Mouse (Mus musculus) embryonic stem cell, embryonic (primary cell): ENCODE data around the gene Klc3.

ENCODE experiments used
- CTCF ChIA-PET, 4 experiments: fragments of 300-600 bp in 2 of 4; fragments of 350-600 bp in 2 of 4; sonication (Branson Sonifier 250); formaldehyde crosslinking; loops; one replicate each; lab custom pipeline; 2022; ENCODE audit warnings: inconsistent platforms in 2 of 4; lab: Charles Lee
- POLR2A ChIA-PET, 4 experiments: fragments of 300-600 bp in 2 of 4; fragments of 350-600 bp in 2 of 4; sonication (Branson Sonifier 250); formaldehyde crosslinking; loops; one replicate each; lab custom pipeline; 2022; ENCODE audit warnings: antibody characterized with exemption in 4 of 4, inconsistent platforms in 1 of 4; lab: Charles Lee

Klc3 gene

DNA sequence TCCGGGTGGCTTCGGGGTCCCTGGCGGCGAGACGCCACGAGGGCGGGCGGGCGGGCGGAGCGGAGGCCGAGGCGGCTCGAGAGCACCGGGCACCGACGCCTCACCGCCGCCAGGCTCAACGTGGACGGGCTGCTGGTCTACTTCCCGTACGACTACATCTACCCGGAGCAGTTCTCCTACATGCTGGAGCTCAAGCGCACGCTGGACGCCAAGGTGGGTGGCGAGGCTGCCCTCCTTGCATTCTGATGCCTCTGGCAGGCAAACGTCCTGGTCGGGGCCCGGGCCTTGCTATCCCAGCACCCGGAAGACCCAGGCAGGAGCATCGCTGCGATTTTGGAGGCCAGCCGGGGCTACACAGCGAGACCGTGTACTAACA is 21.8 kb downstream of the Klc3 start:
- POLR2A ChIA-PET = interaction anchor here in 1 of 4 experiments (1.2 to 1.4 kb wide), 2 partner anchors 11 to 17 kb away, joined by 3 read pairs; no protein-coding TSS in a partner anchor
- CTCF ChIA-PET = no interaction called here

DNA sequence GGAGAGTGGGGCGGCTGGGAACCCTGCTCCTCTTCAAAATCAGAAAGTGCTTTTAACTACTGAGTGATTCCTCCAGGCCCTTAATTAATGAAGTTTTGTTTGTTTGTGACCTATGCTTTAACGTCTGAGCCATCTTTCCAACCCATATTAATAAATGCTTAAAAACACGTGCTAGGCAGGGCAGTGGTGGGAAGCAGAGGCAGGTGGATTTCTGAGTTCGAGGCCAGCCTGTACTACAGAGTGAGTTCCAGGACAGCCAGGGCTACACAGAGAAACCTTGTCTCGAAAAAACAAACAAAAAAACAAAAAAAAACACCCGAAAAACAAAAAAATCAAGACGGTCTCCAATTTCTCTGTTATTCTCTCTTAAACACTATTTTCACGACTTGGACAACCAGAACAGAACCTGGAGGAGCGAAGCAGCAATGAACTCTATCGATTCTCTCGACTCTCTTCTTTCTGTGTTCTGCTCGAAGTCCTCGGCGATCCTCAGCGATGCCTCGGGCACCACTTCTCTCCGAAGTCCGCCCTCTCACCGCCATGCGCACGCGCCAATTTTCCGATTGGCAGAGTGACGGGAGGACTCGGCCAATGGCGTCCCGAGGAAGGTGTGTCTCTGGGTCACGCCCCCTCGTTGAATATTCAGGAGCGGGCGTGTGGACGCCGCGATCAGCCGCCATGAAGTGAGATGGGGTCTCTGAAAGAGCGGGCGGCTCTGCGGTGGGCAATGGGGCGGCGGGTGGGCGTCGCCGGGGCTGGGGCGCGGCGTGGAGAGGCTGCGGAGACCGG is 22.3 kb downstream of the Klc3 start, which contains the start of gene Ercc2:
TSS of gene Ercc2 (plus strand) at position 634 of the 789 bp plus-strand sequence.
- ChIA-PET CTCF (interaction anchor here in 2 of 4 experiments (0.6 to 1.1 kb wide), 2 partner anchors 18 kb away, joined by 3 to 10 read pairs; no protein-coding TSS in a partner anchor), POLR2A (interaction anchor here in 3 of 4 experiments (0.6 to 2.9 kb wide), 5 partner anchors 9 to 122 kb away, joined by 3 to 8 read pairs (median 4); no protein-coding TSS in a partner anchor)

- POLR2A ChIA-PET = interaction anchor here in 3 of 4 experiments (0.8 to 2.6 kb wide), 14 partner anchors 10 to 321 kb away, joined by 3 to 9 read pairs (median 3); partner anchors contain the start of genes Cd3eap (in 2 of the 3), Ppp1r13l (in 2 of the 3) and Apoe (in 1 of the 3)
- CTCF ChIA-PET = interaction anchor here in 3 of 4 experiments (0.6 to 1.5 kb wide), 5 partner anchors 10 to 214 kb away, joined by 3 to 4 read pairs (median 3); no protein-coding TSS in a partner anchor
Observed at GRCm38 (mm10) chr7:19378049-19378448, 25.9 kb downstream of the Klc3 start.

- POLR2A ChIA-PET = interaction anchor here in 1 of 4 experiments (0.9 kb wide), 1 partner anchor 51 kb away, joined by 3 read pairs; no protein-coding TSS in a partner anchor
- CTCF ChIA-PET = interaction anchor here in 1 of 4 experiments (1.5 to 3.1 kb wide), 2 partner anchors 12 to 66 kb away, joined by 4 to 9 read pairs; partner anchors contain the start of gene Fosb
Observed at GRCm38 (mm10) chr7:19376019-19376418, 27.9 kb downstream of the Klc3 start.

DNA sequence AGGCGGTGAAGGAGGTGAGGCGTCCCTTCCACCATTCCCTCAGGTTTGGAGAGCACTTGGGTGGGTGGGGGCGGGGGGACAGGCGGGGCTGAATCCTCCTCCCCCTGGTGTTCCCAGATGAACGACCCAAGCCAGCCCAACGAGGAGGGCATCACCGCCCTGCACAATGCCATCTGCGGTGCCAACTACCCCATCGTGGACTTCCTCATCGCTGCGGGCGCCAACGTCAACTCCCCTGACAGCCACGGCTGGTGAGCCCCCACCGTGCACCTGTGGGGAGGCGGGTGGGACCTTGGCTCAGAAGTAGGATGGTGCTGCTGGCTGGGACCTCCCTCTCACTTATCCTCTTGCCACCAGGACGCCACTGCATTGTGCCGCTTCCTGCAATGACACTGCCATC is 28.5 kb downstream of the Klc3 start:
- CTCF ChIA-PET = interaction anchor here in 1 of 4 experiments (1.5 to 3.1 kb wide), 2 partner anchors 12 to 66 kb away, joined by 4 to 9 read pairs; partner anchors contain the start of gene Fosb
- POLR2A ChIA-PET = interaction anchor here in 2 of 4 experiments (0.7 to 1.1 kb wide), 2 partner anchors 12 to 138 kb away, joined by 4 read pairs; no protein-coding TSS in a partner anchor

- POLR2A ChIA-PET = interaction anchor here in 3 of 4 experiments (1.2 to 1.7 kb wide), 6 partner anchors 9 to 144 kb away, joined by 3 to 9 read pairs (median 4); partner anchors contain the start of genes Bloc1s3 (in 1 of the 3), Ercc1 (in 1 of the 3), Nkpd1 (in 1 of the 3) and Trappc6a (in 1 of the 3)
- CTCF ChIA-PET = interaction anchor here in 3 of 4 experiments (0.5 to 3.1 kb wide), 11 partner anchors 10 to 216 kb away, joined by 3 to 9 read pairs (median 3); partner anchors contain the start of genes Cd3eap (in 1 of the 3) and Ppp1r13l (in 1 of the 3)
Observed at GRCm38 (mm10) chr7:19373367-19373766, 30.5 kb downstream of the Klc3 start.

GRCm38 (mm10) chr7:19369823-19370425 is 34.0 kb downstream of the Klc3 start:
- ChIA-PET POLR2A (interaction anchor here in 2 of 4 experiments (0.6 to 1.4 kb wide), 4 partner anchors 11 to 329 kb away, joined by 3 read pairs; partner anchors contain the start of gene Apoe (in 1 of the 2)), CTCF (interaction anchor here in 1 of 4 experiments (0.8 to 3.0 kb wide), 5 partner anchors 8 to 420 kb away, joined by 3 to 15 read pairs (median 4); partner anchors contain the start of genes Cd3eap and Ppp1r13l)

DNA sequence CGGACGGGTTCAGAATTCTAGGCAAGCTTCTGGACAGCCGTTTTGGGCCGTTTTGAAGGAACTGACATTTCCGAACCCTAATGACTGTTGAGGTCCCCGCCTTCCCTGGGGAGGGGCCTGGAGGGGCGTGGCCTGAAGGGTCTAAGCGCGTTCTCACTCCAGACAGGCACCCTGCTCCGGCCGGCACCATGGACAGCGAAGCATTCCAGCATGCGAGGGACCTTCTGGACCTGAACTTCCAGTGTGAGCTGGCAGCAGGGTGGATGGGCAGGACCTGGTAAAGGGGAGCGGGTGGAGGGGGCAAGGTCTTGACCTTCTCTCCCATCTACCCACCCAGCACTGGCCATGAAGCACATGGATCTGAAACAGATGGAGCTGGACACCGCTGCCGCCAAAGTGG is 35.5 kb downstream of the Klc3 start:
- POLR2A ChIA-PET = interaction anchor here in 2 of 4 experiments (0.7 to 1.7 kb wide), 11 partner anchors 9 to 347 kb away, joined by 3 to 6 read pairs (median 3); partner anchors contain the start of genes Cd3eap (in 2 of the 2), Ppp1r13l (in 2 of the 2) and Tomm40 (in 1 of the 2)
- CTCF ChIA-PET = interaction anchor here (0.6 to 1.3 kb wide), 6 partner anchors 9 to 213 kb away, joined by 3 to 5 read pairs (median 3); partner anchors contain the start of gene Nkpd1 (in 1 of the 4)

DNA sequence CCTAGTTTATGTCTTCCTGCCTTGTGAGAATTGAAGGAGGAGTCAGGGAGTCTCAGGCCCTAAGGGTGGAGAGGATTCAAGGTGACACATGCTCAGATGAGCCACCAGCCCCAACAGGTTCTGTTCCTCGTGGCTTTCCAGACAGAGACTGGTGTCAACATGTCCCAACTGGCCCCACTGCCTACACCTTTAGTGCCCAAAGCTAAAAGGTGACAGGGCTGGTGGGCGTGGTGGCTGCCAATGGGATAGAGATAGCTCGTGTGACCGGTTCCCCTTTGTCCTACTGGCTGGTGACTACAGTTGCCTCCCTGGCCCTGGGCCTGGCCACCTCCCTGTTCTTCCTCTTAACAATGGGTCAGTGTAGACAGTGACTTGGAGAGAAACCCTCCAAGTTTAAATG is 38.5 kb downstream of the Klc3 start:
- ChIA-PET CTCF (interaction anchor here in 2 of 4 experiments (0.6 to 1.5 kb wide), 5 partner anchors 34 to 487 kb away, joined by 3 to 10 read pairs (median 3); partner anchors contain the start of gene Gm19345 (in 1 of the 2)), POLR2A (interaction anchor here in 2 of 4 experiments (0.6 to 2.1 kb wide), 5 partner anchors 12 to 329 kb away, joined by 3 to 6 read pairs (median 4); partner anchors contain the start of genes Ckm (in 1 of the 2) and Klc3 (in 1 of the 2))

- POLR2A ChIA-PET = interaction anchor here in 3 of 4 experiments (0.5 to 5.8 kb wide), 25 partner anchors 9 to 378 kb away, joined by 3 to 43 read pairs (median 5); partner anchors contain the start of genes Ckm (in 1 of the 3), Ercc1 (in 1 of the 3), Fosb (in 1 of the 3) and Gemin7 (in 1 of the 3)
- CTCF ChIA-PET = interaction anchor here (0.5 to 2.4 kb wide), 67 partner anchors 8 to 437 kb away, joined by 3 to 15 read pairs (median 4); partner anchors contain the start of genes Bloc1s3 (in 1 of the 4), Ckm (in 1 of the 4), Clasrp (in 1 of the 4) and Dmwd (in 1 of the 4)
Observed at GRCm38 (mm10) chr7:19363881-19364280, 40.0 kb downstream of the Klc3 start.

GRCm38 (mm10) chr7:19362276-19362675 is 41.6 kb downstream of the Klc3 start:
- CTCF ChIA-PET = interaction anchor here (0.5 to 4.6 kb wide), 24 partner anchors 8 to 378 kb away, joined by 3 to 36 read pairs (median 3); partner anchors contain the start of gene Ercc1 (in 2 of the 4)
- POLR2A ChIA-PET = interaction anchor here in 2 of 4 experiments (0.9 to 5.8 kb wide), 8 partner anchors 15 to 337 kb away, joined by 3 to 43 read pairs (median 4); partner anchors contain the start of genes Fosb (in 2 of the 2) and Apoe (in 1 of the 2)

DNA sequence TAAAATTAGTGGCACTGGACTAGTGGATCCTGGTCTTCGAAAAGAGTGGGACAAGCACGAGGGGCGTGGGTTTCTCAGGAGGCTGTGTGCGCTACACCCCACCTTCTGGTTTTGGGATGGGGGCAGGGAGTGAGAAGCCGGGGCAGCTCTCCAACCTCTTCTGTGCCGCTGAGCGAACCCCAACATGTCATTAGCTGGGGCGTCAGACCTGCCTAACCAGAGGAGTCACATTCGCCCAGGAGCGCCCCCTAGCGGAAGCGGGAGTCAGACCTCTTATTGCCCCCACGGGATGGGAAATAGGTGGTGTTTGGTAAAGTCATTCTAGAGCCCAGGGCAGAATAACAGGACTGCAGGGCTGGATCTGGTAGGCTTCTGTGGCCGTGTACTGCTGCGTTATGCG is 42.2 kb downstream of the Klc3 start:
- POLR2A ChIA-PET = interaction anchor here in 2 of 4 experiments (0.9 to 5.8 kb wide), 18 partner anchors 10 to 354 kb away, joined by 3 to 43 read pairs (median 4); partner anchors contain the start of genes Fosb (in 2 of the 2), Apoe (in 1 of the 2) and Ercc1 (in 1 of the 2)

DNA sequence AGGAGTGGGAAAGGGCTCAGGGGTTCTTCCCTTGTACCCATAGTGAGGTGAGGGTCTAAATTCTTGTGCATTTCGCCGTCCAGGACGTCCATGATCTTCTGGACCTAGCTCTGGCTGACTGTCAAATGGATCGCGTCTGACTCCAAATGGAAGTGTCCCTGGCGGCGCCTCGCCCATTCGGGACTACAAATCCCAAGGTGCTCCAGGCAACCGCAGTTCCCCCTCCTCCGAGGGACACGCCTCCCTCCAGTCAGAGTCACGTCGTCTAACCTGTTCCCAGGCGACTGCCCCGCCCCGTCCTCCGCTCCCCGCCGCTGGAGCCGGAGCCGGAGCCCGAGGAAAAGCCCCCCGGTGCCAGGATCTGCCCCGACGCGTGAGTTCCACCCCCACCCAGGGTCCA is 43.0 kb downstream of the Klc3 start:
- ChIA-PET POLR2A (interaction anchor here in 3 of 4 experiments (0.5 to 5.8 kb wide), 24 partner anchors 9 to 355 kb away, joined by 3 to 43 read pairs (median 3); partner anchors contain the start of genes Fosb (in 2 of the 3) and Ercc1 (in 1 of the 3)), CTCF (interaction anchor here (0.6 to 4.6 kb wide), 26 partner anchors 17 to 429 kb away, joined by 3 to 36 read pairs (median 4); partner anchors contain the start of genes Eml2 (in 1 of the 4), Ercc1 (in 1 of the 4) and Fosb (in 1 of the 4))

More for the DNA sequence above, 42.2 kb downstream of the Klc3 start:
- CTCF ChIA-PET = interaction anchor here (0.6 to 4.6 kb wide), 25 partner anchors 8 to 379 kb away, joined by 3 to 36 read pairs (median 4); partner anchors contain the start of genes Eml2 (in 1 of the 4), Ercc1 (in 1 of the 4) and Fosb (in 1 of the 4)

DNA sequence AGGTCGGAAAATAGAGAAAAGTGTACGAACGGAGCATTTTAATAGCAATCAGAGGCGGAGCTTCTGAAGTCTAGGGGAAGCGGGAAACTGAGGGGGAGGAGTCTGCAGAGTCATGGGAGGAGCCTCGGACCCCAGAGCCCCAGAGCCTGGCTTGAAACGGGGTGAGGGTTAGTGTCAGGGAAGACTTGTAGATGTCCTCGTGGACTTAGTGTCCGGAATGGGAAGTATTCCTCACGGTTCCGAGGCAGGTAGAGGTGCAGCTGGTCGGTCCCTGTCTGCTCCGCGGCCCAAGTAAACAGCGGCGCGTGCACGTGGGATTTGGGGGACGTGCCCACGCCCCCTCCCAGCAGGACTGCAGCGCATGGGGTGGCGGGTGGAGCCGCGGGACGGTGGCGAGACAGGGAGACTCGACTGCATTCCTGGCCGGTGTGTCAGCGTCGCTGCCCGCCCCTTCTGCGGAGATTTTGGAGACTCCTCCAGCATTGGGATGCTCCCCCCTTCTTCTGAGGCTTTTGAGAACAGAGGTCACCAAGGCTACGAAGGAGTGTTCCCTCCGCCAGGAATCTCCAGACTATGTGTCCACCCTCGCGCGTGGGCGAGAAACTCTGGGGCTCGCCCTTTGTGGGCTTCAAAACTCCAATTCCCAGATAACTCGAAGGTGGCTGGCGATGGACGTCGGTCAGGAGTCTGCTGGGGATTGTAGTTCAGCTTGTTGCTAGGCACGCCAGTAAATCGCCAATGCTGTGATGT is 43.8 kb downstream of the Klc3 start:
- ChIA-PET POLR2A (interaction anchor here in 3 of 4 experiments (0.5 to 5.8 kb wide), 49 partner anchors 8 to 490 kb away, joined by 3 to 43 read pairs (median 4); partner anchors contain the start of genes Ercc1 (in 3 of the 3), Fosb (in 2 of the 3), Bcam (in 1 of the 3) and Fbxo46 (in 1 of the 3)), CTCF (interaction anchor here (0.5 to 4.6 kb wide), 28 partner anchors 11 to 430 kb away, joined by 3 to 36 read pairs (median 4); partner anchors contain the start of gene Fosb (in 2 of the 4))
